Mouse (Mus musculus): ENCODE measurements around the gene Pkd2l1. TPM values are rescaled to one million over a fixed set of nuclear protein-coding genes. Genes with fewer than 3 reads are reported as not detected.
A peak's percentile ranks its signal among the peaks of the same experiment; 100 is the strongest.

Pkd2l1 gene
- polyA plus RNA-seq, 1 experiment, result not detected

GRCm38 (mm10) chr19:44203015-44203564, 10.8 kb upstream of the Pkd2l1 start, which contains the start of gene Scd3:
Scd3 (plus strand) TSS chr19:44203269.
- Histone ChIP-seq H3K4me3 (ENCODE audit: insufficient read depth, low read length) (no peak within 1 kb of the TSS), H3K4me1 (ENCODE audit: control insufficient read depth, insufficient read depth, low read length) (no peaks in the 10 kb centered on the region), H3K27ac (ENCODE audit: insufficient read depth, low read depth, low read length) (no peak within 1 kb of the TSS)
- TF ChIP-seq CTCF (IDR thresholded peaks at IDR 0.05; ENCODE audit: low read depth, low read length) (no peak), POLR2A (IDR thresholded peaks at IDR 0.05; ENCODE audit: borderline replicate concordance, low read depth, low read length) (no peak)

- Histone ChIP-seq H3K27ac (ENCODE audit: insufficient read depth, low read depth, low read length) (no peak overlapping the region), H3K4me1 (ENCODE audit: control insufficient read depth, insufficient read depth, low read length) (peaks cover 11% of the 10 kb centered on the region), H3K4me3 (ENCODE audit: insufficient read depth, low read length) (no peak overlapping the region)
- no peak for TF ChIP-seq POLR2A (IDR thresholded peaks at IDR 0.05; ENCODE audit: borderline replicate concordance, low read depth, low read length)
- TF ChIP-seq CTCF (IDR thresholded peaks at IDR 0.05; ENCODE audit: low read depth, low read length), result peak; percentile 60
Measured at GRCm38 (mm10) chr19:44198964-44199363, 6.7 kb upstream of the Pkd2l1 start.

GRCm38 (mm10) chr19:44198494-44198893, 6.3 kb upstream of the Pkd2l1 start:
- TF ChIP-seq POLR2A (IDR thresholded peaks at IDR 0.05; ENCODE audit: borderline replicate concordance, low read depth, low read length), result no peak
- no peak for TF ChIP-seq CTCF (IDR thresholded peaks at IDR 0.05; ENCODE audit: low read depth, low read length)
- Histone ChIP-seq H3K27ac (ENCODE audit: insufficient read depth, low read depth, low read length) (no peak overlapping the region), H3K4me1 (ENCODE audit: control insufficient read depth, insufficient read depth, low read length) (peaks cover 15% of the 10 kb centered on the region), H3K4me3 (ENCODE audit: insufficient read depth, low read length) (no peak overlapping the region)

GRCm38 (mm10) chr19:44197053-44197852, 5.0 kb upstream of the Pkd2l1 start:
- TF ChIP-seq CTCF (IDR thresholded peaks at IDR 0.05; ENCODE audit: low read depth, low read length), result no peak
- TF ChIP-seq POLR2A (IDR thresholded peaks at IDR 0.05; ENCODE audit: borderline replicate concordance, low read depth, low read length), result no peak
- Histone ChIP-seq H3K4me3 (ENCODE audit: insufficient read depth, low read length) (no peak overlapping the region), H3K4me1 (ENCODE audit: control insufficient read depth, insufficient read depth, low read length) (peaks cover 26% of the 10 kb centered on the region), H3K27ac (ENCODE audit: insufficient read depth, low read depth, low read length) (no peak overlapping the region)

- no peak overlapping the region for H3K27ac ChIP-seq (ENCODE audit: insufficient read depth, low read depth, low read length)
- peaks cover 27% of the 10 kb centered on the region for H3K4me1 ChIP-seq (ENCODE audit: control insufficient read depth, insufficient read depth, low read length)
Measured at GRCm38 (mm10) chr19:44195138-44195537, 2.9 kb upstream of the Pkd2l1 start.

GRCm38 (mm10) chr19:44193906-44194305, 1.7 kb upstream of the Pkd2l1 start:
- TF ChIP-seq CTCF (IDR thresholded peaks at IDR 0.05; ENCODE audit: low read depth, low read length), result no peak
- Histone ChIP-seq H3K4me1 (ENCODE audit: control insufficient read depth, insufficient read depth, low read length) (peaks cover 27% of the 10 kb centered on the region), H3K27ac (ENCODE audit: insufficient read depth, low read depth, low read length) (peak overlapping the region; percentile 5; the same call in 1 of the 2 replicates), H3K4me3 (ENCODE audit: insufficient read depth, low read length) (no peak overlapping the region)

More at GRCm38 (mm10) chr19:44195138-44195537, 2.9 kb upstream of the Pkd2l1 start:
- peak; percentile 64 for TF ChIP-seq CTCF (IDR thresholded peaks at IDR 0.05; ENCODE audit: low read depth, low read length)
- TF ChIP-seq POLR2A (IDR thresholded peaks at IDR 0.05; ENCODE audit: borderline replicate concordance, low read depth, low read length), result no peak
- H3K4me3 ChIP-seq (ENCODE audit: insufficient read depth, low read length), result no peak overlapping the region

GRCm38 (mm10) chr19:44189056-44189455, 3.2 kb downstream of the Pkd2l1 start:
- Histone ChIP-seq H3K4me3 (ENCODE audit: insufficient read depth, low read length) (no peak overlapping the region), H3K4me1 (ENCODE audit: control insufficient read depth, insufficient read depth, low read length) (peaks cover 17% of the 10 kb centered on the region), H3K27ac (ENCODE audit: insufficient read depth, low read depth, low read length) (no peak overlapping the region)
- TF ChIP-seq POLR2A (IDR thresholded peaks at IDR 0.05; ENCODE audit: borderline replicate concordance, low read depth, low read length) (no peak), CTCF (IDR thresholded peaks at IDR 0.05; ENCODE audit: low read depth, low read length) (no peak)

GRCm38 (mm10) chr19:44183968-44184367, 8.3 kb downstream of the Pkd2l1 start:
- H3K4me3 ChIP-seq (ENCODE audit: insufficient read depth, low read length), result no peak overlapping the region
- TF ChIP-seq POLR2A (IDR thresholded peaks at IDR 0.05; ENCODE audit: borderline replicate concordance, low read depth, low read length), result no peak
- TF ChIP-seq CTCF (IDR thresholded peaks at IDR 0.05; ENCODE audit: low read depth, low read length), result no peak
- H3K27ac ChIP-seq (ENCODE audit: insufficient read depth, low read depth, low read length), result no peak overlapping the region
- no peaks in the 10 kb centered on the region for H3K4me1 ChIP-seq (ENCODE audit: control insufficient read depth, insufficient read depth, low read length)

- H3K4me3 ChIP-seq (ENCODE audit: insufficient read depth, low read length), result no peak overlapping the region
- H3K4me1 ChIP-seq (ENCODE audit: control insufficient read depth, insufficient read depth, low read length), result no peaks in the 10 kb centered on the region
- no peak for TF ChIP-seq CTCF (IDR thresholded peaks at IDR 0.05; ENCODE audit: low read depth, low read length)
- TF ChIP-seq POLR2A (IDR thresholded peaks at IDR 0.05; ENCODE audit: borderline replicate concordance, low read depth, low read length), result no peak
- H3K27ac ChIP-seq (ENCODE audit: insufficient read depth, low read depth, low read length), result no peak overlapping the region
Measured at GRCm38 (mm10) chr19:44180502-44180901, 11.7 kb downstream of the Pkd2l1 start.

- Histone ChIP-seq H3K4me3 (ENCODE audit: insufficient read depth, low read length) (no peak overlapping the region), H3K4me1 (ENCODE audit: control insufficient read depth, insufficient read depth, low read length) (no peaks in the 10 kb centered on the region), H3K27ac (ENCODE audit: insufficient read depth, low read depth, low read length) (no peak overlapping the region)
- TF ChIP-seq CTCF (IDR thresholded peaks at IDR 0.05; ENCODE audit: low read depth, low read length) (no peak), POLR2A (IDR thresholded peaks at IDR 0.05; ENCODE audit: borderline replicate concordance, low read depth, low read length) (no peak)
Measured at GRCm38 (mm10) chr19:44176741-44177140, 15.5 kb downstream of the Pkd2l1 start.

Data from bone marrow macrophage, adult 2 months (primary cell).